Mouse (Mus musculus): ENCODE data around the gene Rsrp1.
A peak's percentile ranks its signal among the peaks of the same experiment; 100 is the strongest.

Rsrp1 gene

DNA sequence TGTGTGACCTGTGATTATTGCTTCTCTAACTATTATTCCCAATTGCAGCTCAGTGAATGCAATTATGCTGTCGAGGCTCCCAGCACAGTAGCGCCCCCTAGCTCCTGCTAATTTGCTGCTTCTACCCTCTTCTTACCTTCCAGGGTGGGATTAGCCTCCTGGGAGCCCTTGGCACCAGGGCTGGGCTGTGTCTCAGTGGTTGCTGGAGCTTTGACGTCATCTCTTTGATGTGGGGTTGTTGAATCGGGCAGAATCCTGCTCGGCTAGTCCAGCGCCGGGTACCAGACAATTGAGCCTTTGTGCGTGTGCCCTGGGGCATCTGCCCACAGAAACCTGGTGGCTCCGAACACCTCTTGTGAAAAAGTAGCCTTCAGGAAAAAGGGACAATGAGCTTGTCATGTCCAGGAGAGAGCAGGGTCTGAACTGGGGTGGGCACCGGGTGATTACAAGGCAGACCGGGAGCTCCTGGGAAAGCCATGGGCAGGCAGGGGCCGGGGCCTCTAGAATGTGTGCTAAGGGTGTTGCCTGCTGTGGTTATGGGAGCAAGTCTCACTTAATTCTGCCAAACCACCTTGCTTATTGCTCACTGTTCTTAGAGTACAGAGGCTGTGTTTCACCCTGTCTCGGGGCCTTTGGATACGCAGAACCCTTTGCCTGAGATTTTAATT lies 52.0 kb downstream of the Rsrp1 start:
- DNase-seq (ENCODE audit: low read depth, low spot score), result peak; percentile 26
- no peaks in the 10 kb centered on the region for H3K27me3 ChIP-seq (ENCODE audit: control insufficient read depth, insufficient read depth, low read length, poor library complexity, severe bottlenecking)
- no peaks in the 10 kb centered on the region for H3K36me3 ChIP-seq (ENCODE audit: control insufficient read depth, insufficient read depth, low read length, poor library complexity, severe bottlenecking)

DNA sequence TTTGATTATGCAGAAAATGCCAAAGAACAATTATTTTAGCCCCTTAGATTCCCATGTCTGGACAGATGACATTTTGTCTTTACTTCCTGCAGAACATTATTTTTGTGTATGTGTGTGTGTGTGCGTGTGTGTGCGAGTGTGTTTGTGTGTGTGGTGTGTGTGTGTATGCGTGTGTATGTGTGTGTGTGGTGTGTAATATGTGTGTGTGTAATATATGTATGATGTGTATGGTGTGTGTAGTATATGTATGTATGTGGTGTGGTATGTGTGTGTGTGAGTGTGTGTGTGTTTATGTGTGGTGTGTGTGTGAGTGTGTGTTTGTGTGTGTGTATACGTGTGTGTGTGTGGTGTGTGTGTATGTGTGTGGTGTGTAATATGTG lies 52.5 kb downstream of the Rsrp1 start:
- no peak for DNase-seq (ENCODE audit: low read depth, low spot score)
- H3K27me3 ChIP-seq (ENCODE audit: control insufficient read depth, insufficient read depth, low read length, poor library complexity, severe bottlenecking), result no peaks in the 10 kb centered on the region
- no peaks in the 10 kb centered on the region for H3K36me3 ChIP-seq (ENCODE audit: control insufficient read depth, insufficient read depth, low read length, poor library complexity, severe bottlenecking)

Measured in splenic B cell, adult 2 months (primary cell).